ENCODE assay signal across 8 mouse cellular contexts in the genomic region with DNA sequence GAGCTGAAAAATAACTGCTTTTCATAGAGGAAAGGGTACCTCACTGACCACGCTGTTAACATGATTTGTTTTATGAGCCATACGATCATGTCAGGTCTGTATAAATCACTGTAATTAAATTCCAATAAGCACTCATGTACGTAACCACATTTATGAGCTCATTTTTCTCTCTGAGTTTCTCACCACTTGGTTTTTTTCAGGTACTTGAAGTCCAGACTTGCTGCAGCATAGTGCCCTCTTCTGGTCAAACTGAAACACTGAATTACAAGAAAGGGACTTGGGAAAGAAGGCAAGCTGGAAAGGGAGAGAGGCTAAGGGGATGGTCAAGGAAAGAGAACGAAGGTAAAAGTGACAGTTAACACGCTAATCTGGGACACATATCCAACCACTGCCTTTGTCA.
A peak's percentile ranks its signal among the peaks of the same experiment; 100 is the strongest.
DNase-seq lines count a peak whose midpoint lies in the region; ATAC-seq and TF ChIP-seq lines count a peak whose summit lies in the region.

No protein-coding gene starts in this region.

- no peak overlapping the region for H3K4me3 ChIP-seq in heart, adult 2 months
- H3K4me3 ChIP-seq in heart, embryonic 11.5 days (ENCODE audit: low read depth, low read length) = no peak overlapping the region
- H3K4me3 ChIP-seq in hindbrain, embryonic 12.5 days = no peak overlapping the region
- H3K4me3 ChIP-seq in limb, embryonic 12.5 days (replicated peaks) = no peak overlapping the region
- no peak overlapping the region for H3K4me3 ChIP-seq in neural tube, embryonic 14.5 days (ENCODE audit: low read depth, low read length)

- peak; percentile 90 for TF ChIP-seq CTCF in heart, adult 2 months (IDR thresholded peaks at IDR 0.05)

- ATAC-seq in heart, embryonic 11.5 days (replicated peaks; ENCODE audit: insufficient number of reproducible peaks, low FRiP score, low TSS enrichment) = no peak
- ATAC-seq in hindbrain, embryonic 12.5 days (ENCODE audit: low FRiP score) = peak; percentile 68; the same call in 1 of the 2 replicates
- ATAC-seq in limb, embryonic 12.5 days (ENCODE audit: insufficient number of reproducible peaks, insufficient read depth, low FRiP score, low TSS enrichment, low read depth) = 0 out of 2 replicates have a peak, but pooled peaks have one; percentile 37
- peak; percentile 88 for ATAC-seq in neural tube, embryonic 14.5 days (ENCODE audit: low read depth)
- ATAC-seq in megakaryocyte-erythroid progenitor cell, adult 5-6 weeks (replicated peaks; ENCODE audit: low FRiP score, low TSS enrichment, poor library complexity, severe bottlenecking) = no peak

- no peak overlapping the region for H3K4me2 ChIP-seq in heart, embryonic 11.5 days
- H3K4me2 ChIP-seq in hindbrain, embryonic 12.5 days (replicated peaks) = no peak overlapping the region
- H3K4me2 ChIP-seq in limb, embryonic 12.5 days = peak overlapping the region; percentile 6; the same call in 1 of the 2 replicates
- no peak overlapping the region for H3K4me2 ChIP-seq in neural tube, embryonic 14.5 days (ENCODE audit: low read depth, low read length)

- 10% methylated on average over 5 of the region's 5 CpGs for WGBS in heart, adult 2 months
- 11% methylated on average over 5 of the region's 5 CpGs for WGBS in heart, embryonic 11.5 days (ENCODE audit: insufficient replicate concordance)
- WGBS in hindbrain, embryonic 12.5 days = 23% methylated on average over 5 of the region's 5 CpGs
- WGBS in limb, embryonic 12.5 days = 10% methylated on average over 5 of the region's 5 CpGs
- WGBS in neural tube, embryonic 14.5 days = 11% methylated on average over 5 of the region's 5 CpGs

- no peaks in the 10 kb centered on the region for H3K9me3 ChIP-seq in heart, embryonic 11.5 days (replicated peaks; ENCODE audit: control insufficient read depth, low read length)
- no peaks in the 10 kb centered on the region for H3K9me3 ChIP-seq in hindbrain, embryonic 12.5 days (replicated peaks)
- no peaks in the 10 kb centered on the region for H3K9me3 ChIP-seq in limb, embryonic 12.5 days
- no peaks in the 10 kb centered on the region for H3K9me3 ChIP-seq in neural tube, embryonic 14.5 days (ENCODE audit: control insufficient read depth, low read length)

- peaks cover 2% of the 10 kb centered on the region for H3K4me1 ChIP-seq in heart, adult 2 months (ENCODE audit: control insufficient read depth, insufficient read depth, low read length)
- no peaks in the 10 kb centered on the region for H3K4me1 ChIP-seq in heart, embryonic 11.5 days (ENCODE audit: control insufficient read depth, insufficient read depth, low read length)
- H3K4me1 ChIP-seq in hindbrain, embryonic 12.5 days = no peaks in the 10 kb centered on the region
- peaks cover 4% of the 10 kb centered on the region for H3K4me1 ChIP-seq in limb, embryonic 12.5 days (replicated peaks)
- H3K4me1 ChIP-seq in neural tube, embryonic 14.5 days (ENCODE audit: control insufficient read depth, insufficient read depth, low read length) = no peaks in the 10 kb centered on the region

- H3K79me2 ChIP-seq in heart, adult 2 months (replicated peaks; ENCODE audit: control insufficient read depth, insufficient read depth, low read length) = no peaks in the 10 kb centered on the region

- H3K27ac ChIP-seq in heart, adult 2 months = no peak overlapping the region
- no peak overlapping the region for H3K27ac ChIP-seq in heart, embryonic 11.5 days (ENCODE audit: low read depth, low read length)
- H3K27ac ChIP-seq in hindbrain, embryonic 12.5 days = no peak overlapping the region
- no peak overlapping the region for H3K27ac ChIP-seq in limb, embryonic 12.5 days
- no peak overlapping the region for H3K27ac ChIP-seq in neural tube, embryonic 14.5 days (ENCODE audit: low read depth, low read length)

- H3K27me3 ChIP-seq in heart, adult 2 months (ENCODE audit: control insufficient read depth, insufficient read depth, low read length) = no peaks in the 10 kb centered on the region
- no peaks in the 10 kb centered on the region for H3K27me3 ChIP-seq in heart, embryonic 11.5 days (ENCODE audit: control insufficient read depth, insufficient read depth, low read length)
- H3K27me3 ChIP-seq in hindbrain, embryonic 12.5 days = no peaks in the 10 kb centered on the region
- no peaks in the 10 kb centered on the region; the same call in 1 of the 2 replicates for H3K27me3 ChIP-seq in limb, embryonic 12.5 days
- H3K27me3 ChIP-seq in neural tube, embryonic 14.5 days (ENCODE audit: control insufficient read depth, insufficient read depth, low read length) = no peaks in the 10 kb centered on the region

- TF ChIP-seq POLR2A in heart, adult 2 months (IDR thresholded peaks at IDR 0.05; ENCODE audit: insufficient read depth, low read depth, low read length) = no peak

- no peaks in the 10 kb centered on the region for H3K36me3 ChIP-seq in heart, adult 2 months (ENCODE audit: control insufficient read depth, insufficient read depth, low read length)
- no peaks in the 10 kb centered on the region for H3K36me3 ChIP-seq in heart, embryonic 11.5 days (ENCODE audit: control insufficient read depth, insufficient read depth, low read length)
- H3K36me3 ChIP-seq in hindbrain, embryonic 12.5 days = no peaks in the 10 kb centered on the region
- H3K36me3 ChIP-seq in limb, embryonic 12.5 days = no peaks in the 10 kb centered on the region
- H3K36me3 ChIP-seq in neural tube, embryonic 14.5 days (ENCODE audit: control insufficient read depth, insufficient read depth, low read length) = no peaks in the 10 kb centered on the region

- H3K9ac ChIP-seq in heart, adult 2 months (ENCODE audit: low read depth, low read length) = no peak overlapping the region
- no peak overlapping the region for H3K9ac ChIP-seq in heart, embryonic 11.5 days (ENCODE audit: low read depth, low read length)
- no peak overlapping the region for H3K9ac ChIP-seq in hindbrain, embryonic 12.5 days
- H3K9ac ChIP-seq in limb, embryonic 12.5 days (replicated peaks) = no peak overlapping the region
- H3K9ac ChIP-seq in neural tube, embryonic 14.5 days (replicated peaks; ENCODE audit: low read depth, low read length) = no peak overlapping the region

- TF ChIP-seq EP300 in heart, adult 2 months (IDR thresholded peaks at IDR 0.05; ENCODE audit: insufficient read depth, low read depth, low read length) = no peak

- no peak for DNase-seq in heart, adult 2 months
- peak; percentile 39 to 50 for DNase-seq in B cell, adult 2 months
- peak; percentile 80 for DNase-seq in adipocyte (ENCODE audit: low spot score)

- intact Hi-C loops in heart, adult 2 months (cut with DNase I) = loop anchor here (1.0 to 10.0 kb wide), 5 partner anchors 84 to 611 kb away; no protein-coding TSS in a partner anchor

Comparison
In these comparisons a context has a peak if more than half of its experiments do, and no peak if none do; other contexts are left out.
1. DNase-seq: peak in B cell, adult 2 months (2 of 2) and adipocyte (single experiment); none in heart, adult 2 months (0 of 2).
2. ATAC-seq: peak in hindbrain, embryonic 12.5 days (single experiment), limb, embryonic 12.5 days (single experiment) and neural tube, embryonic 14.5 days (single experiment); none in heart, embryonic 11.5 days (single experiment) and megakaryocyte-erythroid progenitor cell, adult 5-6 weeks (single experiment).